Mouse (Mus musculus) forebrain, embryonic 16.5 days (tissue): ENCODE data around the gene Apba3. TPM values are rescaled to one million over a fixed set of nuclear protein-coding genes. Genes with fewer than 3 reads are reported as not detected.

ENCODE experiments used
- ATAC-seq: fragments of 200-750 bp; cut with Nextera tagmentation; 2 replicates; pipeline ENCODE4 v1.8.0; 2017; ENCODE audit warnings: mild to moderate bottlenecking, moderate library complexity
- H3K27ac ChIP-seq: fragments of 300-500 bp; sonication (generic); 2 replicates; pipeline ENCODE4 v1.5.1; 2014; ENCODE audit warnings: low read length, control low read depth
- H3K27me3 ChIP-seq: fragments of 300-500 bp; sonication (generic); replicated peaks from 2 replicates; pipeline ENCODE4 v1.6.1; 2014; ENCODE audit warnings: low read length; ENCODE audit not compliant: control insufficient read depth, insufficient read depth
- H3K36me3 ChIP-seq: fragments of 300-500 bp; sonication (generic); 2 replicates; pipeline ENCODE4 v1.6.1; 2014; ENCODE audit not compliant: control insufficient read depth, insufficient read depth
- H3K4me1 ChIP-seq: fragments of 300-500 bp; sonication (generic); replicated peaks from 2 replicates; pipeline ENCODE4 v1.6.1; 2014; ENCODE audit warnings: low read length; ENCODE audit not compliant: control insufficient read depth, insufficient read depth
- H3K4me2 ChIP-seq: fragments of 300-500 bp; sonication (generic); 2 replicates; pipeline ENCODE4 v1.6.1; 2014; ENCODE audit warnings: mild to moderate bottlenecking, low read length, control low read depth
- H3K4me3 ChIP-seq: fragments of 300-500 bp; sonication (generic); replicated peaks from 2 replicates; pipeline ENCODE4 v1.5.1; 2014; ENCODE audit warnings: mild to moderate bottlenecking, low read length, control low read depth
- H3K9ac ChIP-seq: fragments of 300-500 bp; sonication (generic); replicated peaks from 2 replicates; pipeline ENCODE4 v1.6.1; 2014; ENCODE audit warnings: low read depth, low read length, control low read depth
- H3K9me3 ChIP-seq: fragments of 300-500 bp; sonication (generic); 2 replicates; pipeline ENCODE4 v1.6.1; 2016; ENCODE audit warnings: low read length; ENCODE audit not compliant: control insufficient read depth
- WGBS: fragments of 180-500 bp; shearing (Covaris S2); extraction: QIAGEN DNeasy Blood & Tissue Kit; methylation state at CpG from one replicate; pipeline ENCODE4 v1.1.7; 2014; 5-methylcytosine and 5-hydroxymethylcytosine counted together
- polyA plus RNA-seq: library from polyadenylated mRNA; unstranded; fragments of >200 nt; fragmentation: Nextera tagmentation; extraction: Ambion mirVana; gene quantifications from 2 replicates; pipeline ENCODE4 v1.2.1, GENCODE M21; 2015

Apba3 gene
- polyA plus RNA-seq, 1 experiment from 2014 or later, result 39.1 TPM

DNA sequence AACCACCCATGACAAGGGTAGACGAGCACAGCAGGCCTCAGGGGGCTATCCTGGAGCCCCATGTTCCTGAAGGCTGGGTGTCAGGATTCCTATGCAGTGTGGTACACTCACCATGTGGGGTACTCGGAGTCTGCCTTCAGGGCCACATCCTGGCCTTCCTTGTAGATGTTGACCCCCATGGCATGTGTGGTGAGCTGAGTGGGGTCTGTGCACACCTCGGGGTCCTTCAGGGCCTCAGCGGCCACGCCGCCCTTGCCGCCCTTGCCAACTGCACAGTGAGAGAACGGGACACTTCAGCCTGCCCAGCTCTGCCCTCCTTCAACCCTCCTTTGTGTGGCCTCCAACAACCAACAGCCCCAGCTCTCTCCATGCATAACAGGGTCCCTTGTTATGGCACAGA lies 1.2 kb upstream of the Apba3 start:
- H3K4me1 ChIP-seq, result peaks cover 25% of the 10 kb centered on the region
- H3K9ac ChIP-seq, result 0 out of 2 replicates have a peak overlapping the region, but pooled peaks have one; percentile 9
- 96% methylated on average over 8 of the region's 8 CpGs for WGBS
- no peaks in the 10 kb centered on the region for H3K27me3 ChIP-seq
- peak overlapping the region; percentile 46; the same call in 1 of the 2 replicates for H3K4me2 ChIP-seq
- no peak overlapping the region for H3K27ac ChIP-seq
- no peaks in the 10 kb centered on the region for H3K9me3 ChIP-seq
- H3K4me3 ChIP-seq, result no peak overlapping the region; the same call in 1 of the 2 replicates
- H3K36me3 ChIP-seq, result 0 out of 2 replicates have a peak, but pooled peaks cover 5% of the 10 kb centered on the region
- ATAC-seq, result no peak

DNA sequence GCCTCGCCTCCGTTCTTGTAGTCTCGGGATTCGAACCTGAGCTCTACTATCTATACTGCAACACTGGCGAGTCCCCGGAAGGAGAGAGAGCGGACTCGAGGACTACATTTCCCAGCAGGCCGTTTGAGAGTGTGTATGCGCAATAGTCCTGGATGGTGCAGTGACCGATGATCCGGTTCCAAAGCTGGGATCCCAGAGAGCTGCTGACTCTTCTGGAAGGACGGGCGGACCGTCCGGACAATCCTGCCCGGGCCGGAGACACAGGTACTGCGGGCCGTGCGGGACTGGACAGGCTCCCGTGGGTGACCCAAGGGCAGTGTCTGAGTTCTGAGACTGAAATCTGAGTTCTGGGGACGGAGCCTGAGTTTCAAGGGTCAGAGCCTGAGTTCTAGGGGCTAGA lies 1.3 kb downstream of the Apba3 start:
- Histone ChIP-seq H3K27me3 (no peaks in the 10 kb centered on the region), H3K27ac (no peak overlapping the region), H3K4me3 (peak overlapping the region; percentile 60), H3K9ac (peak overlapping the region; percentile 68), H3K36me3 (peaks cover 7% of the 10 kb centered on the region), H3K9me3 (no peaks in the 10 kb centered on the region), H3K4me2 (peak overlapping the region; percentile 59), H3K4me1 (peaks cover 25% of the 10 kb centered on the region)
- ATAC-seq, result peak; percentile 63
- WGBS, result 3% methylated on average over 23 of the region's 23 CpGs

- H3K27ac ChIP-seq, result no peak overlapping the region
- H3K36me3 ChIP-seq, result peaks cover 11% of the 10 kb centered on the region
- 88% methylated on average over 16 of the region's 16 CpGs for WGBS
- H3K4me3 ChIP-seq, result peak overlapping the region; percentile 60
- peak overlapping the region; percentile 59 for H3K4me2 ChIP-seq
- peaks cover 25% of the 10 kb centered on the region for H3K4me1 ChIP-seq
- H3K9me3 ChIP-seq, result no peaks in the 10 kb centered on the region
- H3K27me3 ChIP-seq, result no peaks in the 10 kb centered on the region
- peak overlapping the region; percentile 68; the same call in 1 of the 2 replicates for H3K9ac ChIP-seq
- no peak for ATAC-seq
Measured at GRCm38 (mm10) chr10:81268643-81269412, 2.1 kb downstream of the Apba3 start.

GRCm38 (mm10) chr10:81272356-81272755 lies 5.6 kb downstream of the Apba3 start:
- Histone ChIP-seq H3K9me3 (no peaks in the 10 kb centered on the region), H3K4me1 (peaks cover 13% of the 10 kb centered on the region), H3K9ac (no peak overlapping the region), H3K36me3 (peaks cover 11% of the 10 kb centered on the region), H3K27me3 (no peaks in the 10 kb centered on the region), H3K4me3 (no peak overlapping the region), H3K4me2 (no peak overlapping the region), H3K27ac (no peak overlapping the region)
- WGBS, result 93% methylated on average over 21 of the region's 21 CpGs
- no peak for ATAC-seq

GRCm38 (mm10) chr10:81273842-81274241 lies 7.1 kb downstream of the Apba3 start:
- H3K4me2 ChIP-seq, result no peak overlapping the region
- WGBS, result 96% methylated on average over 19 of the region's 19 CpGs
- H3K4me1 ChIP-seq, result peaks cover 4% of the 10 kb centered on the region
- H3K4me3 ChIP-seq, result no peak overlapping the region
- H3K27ac ChIP-seq, result no peak overlapping the region
- H3K9ac ChIP-seq, result no peak overlapping the region
- H3K9me3 ChIP-seq, result no peaks in the 10 kb centered on the region
- no peaks in the 10 kb centered on the region for H3K27me3 ChIP-seq
- ATAC-seq, result no peak
- peaks cover 11% of the 10 kb centered on the region for H3K36me3 ChIP-seq

- Histone ChIP-seq H3K9ac (no peak overlapping the region), H3K4me3 (no peak overlapping the region), H3K36me3 (peaks cover 5% of the 10 kb centered on the region; the same call in 1 of the 2 replicates), H3K9me3 (no peaks in the 10 kb centered on the region), H3K27ac (no peak overlapping the region), H3K4me1 (no peaks in the 10 kb centered on the region), H3K4me2 (no peak overlapping the region), H3K27me3 (no peaks in the 10 kb centered on the region)
- ATAC-seq, result no peak
- WGBS, result 82% methylated on average over 22 of the region's 22 CpGs
Measured at GRCm38 (mm10) chr10:81277676-81278075, 10.9 kb downstream of the Apba3 start.

- ATAC-seq, result no peak
- Histone ChIP-seq H3K27ac (no peak overlapping the region), H3K4me2 (no peak overlapping the region), H3K9ac (no peak overlapping the region), H3K27me3 (peaks cover 2% of the 10 kb centered on the region), H3K4me3 (no peak overlapping the region), H3K9me3 (no peaks in the 10 kb centered on the region), H3K36me3 (no peaks in the 10 kb centered on the region), H3K4me1 (no peaks in the 10 kb centered on the region)
- 53% methylated on average over 10 of the region's 10 CpGs for WGBS
Measured at GRCm38 (mm10) chr10:81279496-81279895, 12.7 kb downstream of the Apba3 start.

- H3K27ac ChIP-seq, result no peak overlapping the region
- no peak overlapping the region for H3K4me2 ChIP-seq
- peaks cover 6% of the 10 kb centered on the region for H3K27me3 ChIP-seq
- H3K4me1 ChIP-seq, result peaks cover 15% of the 10 kb centered on the region; the same call in 1 of the 2 replicates
- 59% methylated on average over 6 of the region's 6 CpGs for WGBS
- H3K9ac ChIP-seq, result no peak overlapping the region
- no peak for ATAC-seq
- H3K9me3 ChIP-seq, result no peaks in the 10 kb centered on the region
- no peak overlapping the region for H3K4me3 ChIP-seq
- no peaks in the 10 kb centered on the region for H3K36me3 ChIP-seq
Measured at GRCm38 (mm10) chr10:81284189-81284588, 17.4 kb downstream of the Apba3 start.

GRCm38 (mm10) chr10:81284719-81285118 lies 18.0 kb downstream of the Apba3 start:
- ATAC-seq, result no peak
- H3K36me3 ChIP-seq, result no peaks in the 10 kb centered on the region
- H3K27me3 ChIP-seq, result peaks cover 6% of the 10 kb centered on the region
- H3K9ac ChIP-seq, result no peak overlapping the region; the same call in 1 of the 2 replicates
- H3K4me2 ChIP-seq, result peak overlapping the region; percentile 85; the same call in 1 of the 2 replicates
- no peaks in the 10 kb centered on the region for H3K9me3 ChIP-seq
- H3K27ac ChIP-seq, result no peak overlapping the region
- H3K4me1 ChIP-seq, result peaks cover 17% of the 10 kb centered on the region
- no peak overlapping the region for H3K4me3 ChIP-seq
- 15% methylated on average over 17 of the region's 17 CpGs for WGBS
